Mouse (Mus musculus) kidney, adult 2 months (tissue): ENCODE data around the gene Prkar1b. TPM values are rescaled to one million over a fixed set of nuclear protein-coding genes. Genes with fewer than 3 reads are reported as not detected.

Experiments used
- DNase-seq: peaks from one replicate; pipeline ENCODE4 v3.0.0; 2021
- H3K27ac ChIP-seq: fragments of 200-500 bp; 2 replicates; pipeline ENCODE4 v1.5.1; 2012; ENCODE audit warnings: low read depth, low read length, control low read depth, inconsistent platforms; ENCODE audit not compliant: insufficient read depth
- H3K27me3 ChIP-seq: fragments of 200-500 bp; replicated peaks from 2 replicates; pipeline ENCODE4 v1.6.1; 2012; ENCODE audit warnings: mild to moderate bottlenecking, moderate library complexity, low read length, inconsistent platforms; ENCODE audit not compliant: control insufficient read depth, insufficient read depth
- H3K36me3 ChIP-seq: fragments of 200-500 bp; 2 replicates; pipeline ENCODE4 v1.6.1; 2012; ENCODE audit warnings: mild to moderate bottlenecking, moderate library complexity, low read length, inconsistent platforms; ENCODE audit not compliant: control insufficient read depth, insufficient read depth
- H3K4me1 ChIP-seq: fragments of 200-500 bp; 2 replicates; pipeline ENCODE4 v1.6.1; 2011; ENCODE audit warnings: low read length; ENCODE audit not compliant: control insufficient read depth, insufficient read depth
- H3K4me3 ChIP-seq: fragments of 200-500 bp; 2 replicates; pipeline ENCODE4 v1.5.1; 2011; ENCODE audit warnings: mild to moderate bottlenecking, low read depth, low read length, control low read depth; ENCODE audit not compliant: insufficient read depth
- CTCF ChIP-seq: fragments of 200-500 bp; conservative IDR thresholded peaks from 2 replicates; pipeline ENCODE4 v1.5.1; 2011; ENCODE audit warnings: low read depth, mild to moderate bottlenecking, control low read depth, low read length, moderate library complexity, mixed read lengths; ENCODE audit not compliant: insufficient read depth, insufficient read length
- POLR2A ChIP-seq: fragments of 200-500 bp; IDR thresholded peaks from one replicate; pipeline ENCODE4 v1.6.1; 2011; ENCODE audit warnings: low read depth, low read length, control low read depth
- WGBS: fragments of 180-500 bp; shearing (Covaris S2); methylation state at CpG from one replicate; pipeline ENCODE4 v1.1.7; 2018; 5-methylcytosine and 5-hydroxymethylcytosine counted together
- polyA plus RNA-seq: library from polyadenylated mRNA; depleted of rRNA; stranded (reverse); fragments of >200 nt; gene quantifications from 2 replicates; pipeline ENCODE4 v1.2.3, GENCODE M21; 2012

The Prkar1b gene
- polyA plus RNA-seq, 1 experiment: 7.1 TPM

DNA sequence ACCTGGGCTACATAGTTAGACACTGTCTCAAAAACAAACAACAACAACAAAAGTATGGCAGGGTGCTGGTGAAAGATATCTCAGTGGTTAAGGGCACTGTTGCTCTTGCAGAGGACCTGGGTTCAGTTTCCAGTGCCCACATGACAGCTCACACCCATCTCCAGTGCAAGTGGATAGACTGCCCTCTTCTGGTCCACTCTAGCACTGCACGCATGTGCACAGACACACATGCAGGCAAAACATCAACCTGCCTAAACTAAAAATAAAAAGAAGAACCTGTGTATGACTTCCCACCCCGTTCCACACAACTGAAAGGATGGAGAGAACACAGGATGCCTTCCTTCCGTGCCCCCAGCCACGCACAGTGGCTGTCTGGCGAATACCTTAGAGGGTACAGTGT, 61.6 kb downstream of the Prkar1b start:
- Histone ChIP-seq H3K4me1 (no peaks in the 10 kb centered on the region), H3K27ac (no peak overlapping the region), H3K36me3 (no peaks in the 10 kb centered on the region), H3K27me3 (no peaks in the 10 kb centered on the region), H3K4me3 (no peak overlapping the region)
- TF ChIP-seq POLR2A (no peak), CTCF (peak; percentile 49)
- DNase-seq: no peak
- WGBS: 95% methylated on average over 5 of the region's 5 CpGs

DNA sequence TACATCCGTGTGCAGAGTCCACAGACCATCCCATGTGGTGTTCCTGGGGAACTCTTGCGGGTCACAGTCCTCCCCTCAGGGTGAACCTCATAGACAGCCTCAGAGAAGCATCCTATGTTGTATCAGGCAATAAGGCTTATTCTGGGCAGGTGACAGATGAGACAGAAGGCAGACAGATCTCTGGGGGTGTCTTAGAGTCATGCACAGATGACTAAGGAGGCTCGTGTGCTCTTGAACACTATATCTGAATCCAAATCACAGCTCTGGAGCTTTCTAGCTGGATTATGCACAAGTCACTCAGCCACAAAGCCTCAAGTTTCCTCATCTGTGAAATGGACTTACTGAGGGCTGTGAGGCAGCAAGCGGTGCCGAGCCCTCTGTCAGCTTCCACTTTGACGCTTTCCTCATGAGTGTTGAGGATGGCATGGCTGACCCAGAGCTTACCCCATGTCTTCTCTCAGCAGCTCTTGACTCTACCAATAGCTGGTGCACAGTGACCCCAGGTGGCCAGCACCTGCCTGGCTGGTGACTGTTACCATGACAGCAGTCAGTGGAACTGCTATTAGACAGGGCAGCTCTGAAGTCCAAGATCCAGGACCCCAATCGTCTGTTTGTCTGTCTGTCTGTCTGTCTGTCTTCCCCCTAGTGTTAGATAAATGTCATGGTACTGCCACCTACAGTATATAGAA, 64.8 kb downstream of the Prkar1b start:
- Histone ChIP-seq H3K4me1 (peaks cover 4% of the 10 kb centered on the region; the same call in 1 of the 2 replicates), H3K27me3 (no peaks in the 10 kb centered on the region), H3K36me3 (no peaks in the 10 kb centered on the region), H3K27ac (no peak overlapping the region), H3K4me3 (no peak overlapping the region)
- peak; percentile 74 for DNase-seq
- TF ChIP-seq POLR2A (no peak), CTCF (peak; percentile 80)
- 71% methylated on average over 7 of the region's 7 CpGs for WGBS

DNA sequence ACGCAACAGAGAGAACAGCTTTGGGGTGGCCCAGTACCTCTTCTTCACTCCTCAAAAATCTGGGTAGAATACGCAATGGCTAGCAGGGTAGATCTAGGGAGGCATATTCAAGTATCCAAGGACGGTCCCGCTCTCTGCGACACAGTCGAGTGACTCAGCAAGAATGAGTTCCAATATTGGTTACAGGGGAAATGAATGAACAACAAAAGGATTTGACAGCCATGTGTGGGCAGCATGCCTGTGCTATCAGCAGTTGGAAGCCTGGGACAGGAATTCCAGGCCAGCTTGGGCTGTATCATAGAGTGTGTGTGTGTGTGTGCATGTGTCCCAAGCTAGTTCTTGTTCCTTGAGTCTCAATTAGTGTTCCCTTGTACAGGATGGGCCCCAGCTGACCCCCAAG, 65.5 kb downstream of the Prkar1b start:
- TF ChIP-seq CTCF (no peak), POLR2A (no peak)
- Histone ChIP-seq H3K4me1 (peaks cover 4% of the 10 kb centered on the region; the same call in 1 of the 2 replicates), H3K27ac (no peak overlapping the region), H3K4me3 (no peak overlapping the region), H3K36me3 (no peaks in the 10 kb centered on the region), H3K27me3 (no peaks in the 10 kb centered on the region)
- WGBS: 71% methylated on average over 6 of the region's 6 CpGs
- peak; percentile 25 for DNase-seq

DNA sequence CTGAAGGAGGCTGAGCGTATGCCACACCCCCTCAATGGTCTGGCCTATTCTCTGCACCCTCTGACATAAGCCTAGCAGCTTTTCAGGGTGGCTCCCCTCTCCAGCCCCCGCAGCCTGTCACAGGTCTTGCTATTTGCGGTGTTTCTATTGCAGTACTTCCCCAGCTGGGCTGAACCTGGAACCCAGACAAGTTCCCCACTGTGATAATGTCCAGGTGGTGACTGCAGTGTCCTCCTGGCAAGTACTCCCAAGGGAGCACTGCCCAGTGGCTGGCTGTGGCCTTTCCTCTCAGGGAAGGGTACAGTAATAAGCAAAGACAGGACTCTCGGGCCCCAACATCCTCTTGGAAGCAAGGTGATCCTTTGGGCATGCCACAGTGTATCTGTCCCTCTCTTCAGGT, 66.0 kb downstream of the Prkar1b start:
- Histone ChIP-seq H3K4me3 (no peak overlapping the region), H3K36me3 (no peaks in the 10 kb centered on the region), H3K4me1 (peaks cover 4% of the 10 kb centered on the region; the same call in 1 of the 2 replicates), H3K27ac (no peak overlapping the region), H3K27me3 (no peaks in the 10 kb centered on the region)
- TF ChIP-seq CTCF: no peak
- no peak for TF ChIP-seq POLR2A
- peak; percentile 6 for DNase-seq
- WGBS: 71% methylated on average over 4 of the region's 4 CpGs

DNA sequence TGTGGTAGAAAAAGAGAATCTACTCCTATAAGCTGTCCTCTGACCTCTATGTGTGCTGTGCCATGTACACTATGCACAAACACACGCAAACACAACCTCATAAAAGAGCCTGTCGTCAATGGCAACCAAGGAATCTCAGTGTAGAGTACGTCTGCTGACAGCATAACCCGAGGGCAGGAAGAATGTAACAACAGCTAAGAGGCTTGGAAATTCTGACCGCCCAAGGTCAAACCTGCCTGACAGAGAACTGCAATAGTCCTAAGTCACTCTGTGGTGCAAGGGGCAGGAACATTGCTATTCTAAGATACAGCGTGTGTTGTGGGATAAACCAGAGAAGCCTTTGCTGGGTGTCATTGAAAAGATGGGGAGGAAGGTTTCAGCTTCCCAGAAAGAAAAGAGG, 68.4 kb downstream of the Prkar1b start:
- TF ChIP-seq CTCF (no peak), POLR2A (no peak)
- Histone ChIP-seq H3K4me1 (peaks cover 4% of the 10 kb centered on the region; the same call in 1 of the 2 replicates), H3K36me3 (no peaks in the 10 kb centered on the region), H3K4me3 (no peak overlapping the region), H3K27me3 (no peaks in the 10 kb centered on the region), H3K27ac (no peak overlapping the region)
- WGBS: 21% methylated on average over 6 of the region's 6 CpGs
- DNase-seq: peak; percentile 51

DNA sequence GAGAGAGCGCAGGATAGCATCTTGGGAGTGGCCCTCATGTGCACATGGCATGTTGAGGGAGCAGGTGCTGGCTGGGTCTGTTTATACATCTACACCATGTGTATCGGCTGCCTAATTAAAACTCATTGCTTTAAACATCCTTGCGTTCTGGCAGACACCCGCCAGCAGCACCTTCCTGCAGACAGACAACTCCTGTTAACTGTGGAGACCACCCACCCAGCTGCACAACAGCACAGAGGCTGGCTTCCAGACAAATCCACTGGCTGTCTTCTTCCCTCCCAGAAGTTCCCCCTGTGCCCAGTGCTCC, 71.7 kb downstream of the Prkar1b start:
- no peak for TF ChIP-seq POLR2A
- no peak for TF ChIP-seq CTCF
- DNase-seq: no peak
- 93% methylated on average over 4 of the region's 4 CpGs for WGBS
- peaks cover 4% of the 10 kb centered on the region; the same call in 1 of the 2 replicates for H3K4me1 ChIP-seq
- no peaks in the 10 kb centered on the region for H3K36me3 ChIP-seq
- H3K27ac ChIP-seq: no peak overlapping the region
- no peaks in the 10 kb centered on the region for H3K27me3 ChIP-seq
- no peak overlapping the region for H3K4me3 ChIP-seq

DNA sequence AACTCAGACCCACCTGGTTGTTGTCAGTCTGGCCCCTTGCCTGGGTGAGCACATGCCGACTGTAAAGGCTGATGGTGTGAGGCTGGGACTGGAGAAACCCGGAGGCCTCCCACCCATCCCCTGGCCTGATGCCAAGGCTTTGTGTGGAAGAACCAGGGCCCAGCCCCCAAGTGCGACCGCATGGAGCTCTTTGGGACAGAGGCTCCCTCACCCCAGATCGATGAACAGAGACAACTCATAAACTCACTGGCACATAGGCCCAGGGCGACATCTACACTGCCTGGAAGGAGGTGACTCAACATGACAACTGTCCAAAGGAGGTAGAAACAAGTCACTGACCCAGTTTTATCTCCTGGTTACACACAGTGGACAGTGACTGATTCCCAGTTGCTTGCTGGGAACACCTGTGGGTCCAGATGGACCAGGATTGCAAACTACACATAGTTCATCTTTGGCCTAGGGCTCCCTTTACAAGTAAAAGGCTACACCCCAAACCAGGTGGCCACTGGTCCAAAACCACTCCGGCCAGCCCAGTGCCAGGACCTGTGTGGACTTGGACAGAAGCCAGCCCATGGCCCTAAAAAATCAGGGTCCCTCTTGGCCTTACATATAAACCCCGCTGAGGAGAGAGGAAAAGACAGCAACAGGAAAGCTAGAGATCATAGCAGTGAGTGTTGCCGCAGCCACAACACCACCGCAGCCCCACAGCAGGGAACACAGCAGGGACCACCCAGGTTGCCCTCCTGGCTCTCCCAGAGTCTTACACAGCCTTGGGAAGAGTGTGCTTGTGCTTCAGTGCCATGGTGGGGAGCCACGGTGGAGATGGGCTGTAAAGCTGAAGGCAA, 72.3 kb downstream of the Prkar1b start:
- no peak overlapping the region for H3K4me3 ChIP-seq
- 76% methylated on average over 11 of the region's 11 CpGs for whole genome bisulfite sequencing
- H3K27ac ChIP-seq: no peak overlapping the region
- H3K36me3 ChIP-seq: no peaks in the 10 kb centered on the region
- TF ChIP-seq CTCF: no peak
- no peaks in the 10 kb centered on the region for H3K27me3 ChIP-seq
- no peak for DNase-seq
- H3K4me1 ChIP-seq: peaks cover 4% of the 10 kb centered on the region; the same call in 1 of the 2 replicates
